Mouse (Mus musculus) induced T-regulatory cell, adult 2 months (primary cell): ENCODE measurements at regions not wholly inside any gene's neighbourhood (a gene's known extent, or its start where the extent isn't known, plus 50 kb on each side); places are given as distances from the start of the nearest gene placed in this dataset.

ENCODE experiments used
- DNase-seq: peaks from one replicate; pipeline ENCODE4 v3.0.0-alpha.2; 2012; ENCODE audit warnings: low read depth

DNA sequence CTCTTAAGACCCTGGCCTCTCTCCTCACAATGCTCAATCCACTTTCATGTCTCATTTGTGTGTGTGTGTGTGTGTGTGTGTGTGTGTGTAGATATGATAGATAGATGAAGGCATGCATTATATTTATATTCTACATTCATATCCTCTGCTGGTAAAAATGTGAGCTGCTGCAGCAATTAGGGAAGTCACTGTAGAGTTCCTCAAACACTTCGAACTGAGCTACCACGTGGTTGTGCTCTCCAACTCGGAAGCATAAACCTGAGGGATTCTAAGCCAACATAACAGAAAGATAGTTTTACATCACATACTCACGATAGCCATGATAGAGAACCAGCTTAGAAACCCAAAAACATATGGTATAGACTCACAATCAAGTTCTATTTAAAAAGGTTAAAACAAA, 565.5 kb upstream of the B3galt2 start:
- DNase-seq = no peak

DNA sequence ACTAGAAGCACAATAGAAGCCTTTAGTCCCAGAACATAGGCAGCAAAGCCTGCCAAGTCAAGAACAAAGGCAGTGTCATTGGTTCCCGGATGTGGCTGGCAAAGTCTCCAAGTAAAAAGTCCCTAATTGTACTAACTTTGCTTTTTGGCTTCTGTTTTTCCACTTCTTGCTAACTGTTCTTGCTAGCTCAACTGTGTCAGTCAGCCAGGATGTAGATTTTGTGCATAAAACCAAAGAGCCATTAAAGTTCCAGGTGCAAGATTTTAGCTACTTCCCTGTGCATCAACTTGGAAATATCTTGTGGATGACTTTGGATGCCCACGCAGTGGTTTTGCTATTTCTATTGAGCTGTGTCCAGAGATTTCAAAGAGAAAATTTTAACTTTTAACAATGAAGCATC, 560.0 kb upstream of the B3galt2 start:
- DNase-seq = no peak

DNA sequence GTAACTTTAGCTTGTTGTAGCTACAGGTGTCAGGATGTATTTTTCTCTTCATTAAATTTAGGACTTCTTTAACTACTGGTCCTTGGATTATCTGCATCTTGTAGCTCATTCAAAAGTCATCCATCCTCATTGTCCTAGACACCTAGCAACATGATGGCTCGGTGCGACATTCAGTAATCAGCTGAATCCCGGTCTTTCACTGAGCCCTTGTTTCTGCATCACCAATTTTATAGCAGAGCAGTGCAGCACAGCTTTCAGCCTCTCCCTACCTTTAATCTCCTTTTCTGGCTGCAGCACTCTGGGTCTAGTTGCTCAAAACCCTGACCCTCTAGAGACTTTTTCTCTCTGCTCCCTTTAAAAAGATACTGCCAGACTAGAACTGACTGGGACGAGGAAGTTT, 543.6 kb upstream of the B3galt2 start:
- DNase-seq = no peak

DNA sequence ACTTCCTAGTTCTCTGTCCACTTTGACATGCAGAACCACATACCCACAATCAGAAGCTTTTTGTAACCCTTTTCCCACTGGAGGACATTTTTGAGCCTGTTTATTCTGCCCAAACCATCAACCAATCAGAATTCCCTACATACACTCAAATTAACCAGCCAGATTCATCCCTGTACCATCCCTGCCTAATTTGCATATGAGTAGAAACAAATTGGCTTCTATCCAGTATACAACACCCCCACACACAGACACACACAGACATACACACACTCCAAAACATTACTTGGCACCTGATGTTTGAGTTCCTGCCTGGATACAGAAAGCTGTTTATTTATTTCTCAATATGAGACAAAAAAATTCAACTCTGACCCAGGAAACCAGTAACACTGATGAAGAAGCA, 542.2 kb upstream of the B3galt2 start:
- no peak for DNase-seq

DNA sequence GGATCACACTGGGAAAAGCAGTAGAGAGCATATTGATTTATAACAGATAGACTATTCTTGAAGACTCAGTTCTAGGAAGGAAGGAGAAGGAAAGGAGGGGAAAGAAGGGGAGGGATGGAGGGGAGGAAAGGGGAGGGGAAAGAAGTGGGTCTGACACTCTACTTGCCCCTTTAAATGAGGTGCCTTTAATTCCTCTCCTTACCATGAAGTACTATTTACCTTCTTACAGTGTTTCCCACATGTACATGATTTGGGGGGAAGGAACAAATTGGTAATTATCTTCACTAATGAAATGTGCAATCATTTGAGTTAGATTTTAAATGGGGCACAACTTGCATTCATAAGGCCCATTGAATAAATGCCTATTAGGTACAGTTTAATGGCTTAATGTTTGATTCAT, 518.3 kb upstream of the B3galt2 start:
- no peak for DNase-seq

DNA sequence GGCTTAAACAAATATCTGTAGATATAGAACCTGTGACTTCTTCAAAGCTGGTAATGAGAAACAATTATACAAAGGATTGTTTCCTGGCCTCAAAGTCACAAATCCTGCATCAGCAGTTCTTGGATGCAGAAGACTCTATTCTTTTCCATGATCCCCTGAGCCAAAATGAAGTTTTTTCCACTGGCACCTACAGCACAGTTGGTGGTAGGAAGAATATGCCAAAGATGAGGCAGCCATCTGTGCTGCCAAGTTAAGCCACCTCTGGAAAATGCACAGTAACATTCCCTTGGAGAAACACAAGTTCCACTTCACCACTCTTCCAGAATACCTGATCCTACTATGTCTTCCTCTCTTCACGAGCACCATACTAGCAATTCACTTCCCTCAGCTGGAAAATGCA, 510.2 kb upstream of the B3galt2 start:
- DNase-seq = no peak

DNA sequence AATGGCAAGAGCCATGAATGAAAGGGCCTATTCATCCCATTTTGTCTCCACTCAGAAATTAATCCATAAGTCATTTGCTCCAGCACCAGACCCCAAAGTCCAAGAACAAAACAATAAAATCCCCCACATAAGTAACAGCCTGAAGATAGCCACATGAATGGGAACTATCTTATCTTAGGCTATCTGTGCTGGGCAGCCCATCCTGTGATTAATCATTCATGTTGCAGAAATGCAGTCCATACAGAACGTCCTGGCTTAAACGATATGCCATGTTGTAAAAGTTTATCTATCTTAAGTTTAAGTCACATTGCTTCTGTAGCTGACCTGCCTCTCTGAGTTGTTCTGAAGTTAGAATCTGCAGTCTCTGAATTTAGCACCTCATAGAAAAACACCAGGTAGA, 507.7 kb upstream of the B3galt2 start:
- DNase-seq = no peak

DNA sequence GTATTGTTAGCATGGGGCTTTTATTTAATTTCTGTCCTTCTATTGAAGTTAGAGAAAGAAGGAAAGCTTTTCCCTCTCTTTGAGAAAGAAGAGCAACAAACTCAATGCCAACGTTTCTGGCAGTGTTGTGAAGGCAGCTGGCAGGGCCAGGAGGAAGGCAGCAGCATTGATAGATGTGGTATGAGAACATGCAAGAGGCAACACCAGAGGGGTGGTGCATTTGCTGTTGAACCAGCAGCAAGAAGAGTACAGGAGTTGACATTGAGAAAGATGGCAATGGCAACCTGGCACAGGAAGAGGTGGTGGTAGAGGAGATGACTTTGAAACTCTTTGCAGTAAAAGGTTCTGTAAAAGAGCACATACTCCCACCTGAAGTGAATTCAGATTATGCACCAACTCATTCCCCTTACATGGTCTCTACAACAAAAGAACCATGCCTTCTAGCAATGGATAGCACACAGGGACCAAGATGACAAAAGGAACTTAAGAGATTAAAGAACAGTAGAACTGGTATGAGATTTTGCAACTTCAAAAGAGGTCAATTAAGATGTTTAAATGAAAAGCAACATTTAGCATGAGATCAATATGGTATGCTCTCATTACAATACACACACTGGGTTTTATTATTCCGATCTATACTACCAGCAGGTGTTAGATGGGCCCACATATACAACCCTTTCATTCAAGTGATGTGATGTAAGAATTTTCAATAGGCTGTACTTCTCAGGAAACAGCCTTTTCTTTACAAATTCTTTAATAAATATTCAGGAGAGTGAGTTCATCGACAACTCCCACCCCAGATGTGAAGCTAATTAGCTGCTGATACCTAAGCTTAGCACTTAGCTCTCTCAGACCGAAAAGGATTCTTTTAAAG, 495.1 kb upstream of the B3galt2 start:
- DNase-seq = no peak

DNA sequence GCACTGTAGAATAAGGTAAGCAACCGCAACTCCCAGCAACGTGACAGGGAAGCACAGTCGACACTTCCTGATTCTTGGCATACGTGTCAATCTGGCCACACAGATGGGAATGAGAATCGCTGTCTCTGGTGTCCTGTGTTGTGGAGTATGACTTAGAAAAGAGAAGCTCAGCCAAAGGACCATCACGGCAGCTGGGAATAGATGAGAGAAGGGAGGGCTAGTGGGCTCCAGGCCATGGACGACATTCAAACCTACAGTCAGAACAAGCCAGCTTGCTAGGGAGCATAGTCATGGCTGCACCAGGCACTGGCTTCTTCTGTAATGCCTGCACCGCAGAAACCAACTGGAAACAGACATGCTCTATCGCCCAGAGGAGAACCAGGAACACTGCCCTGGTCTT, 469.2 kb upstream of the B3galt2 start:
- no peak for DNase-seq

DNA sequence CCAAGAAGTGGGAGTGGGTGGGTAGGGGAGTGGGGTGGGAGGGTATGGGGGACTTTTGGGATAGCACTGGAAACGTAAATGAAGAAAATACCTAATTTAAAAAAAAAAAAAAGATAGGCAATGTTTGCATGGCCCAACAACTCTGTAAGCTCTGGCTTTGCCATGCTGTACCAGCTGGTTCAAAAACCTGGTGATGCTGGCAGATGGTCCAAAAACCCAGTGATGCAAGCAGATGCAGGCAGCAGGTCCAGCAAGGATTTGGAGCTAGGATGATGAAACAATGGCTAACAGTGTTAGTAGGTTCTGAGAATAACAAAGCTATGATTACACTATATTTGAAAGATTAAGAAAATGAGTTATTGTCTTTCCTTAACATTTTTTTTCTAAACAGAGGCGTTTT, 466.6 kb upstream of the B3galt2 start:
- no peak for DNase-seq

DNA sequence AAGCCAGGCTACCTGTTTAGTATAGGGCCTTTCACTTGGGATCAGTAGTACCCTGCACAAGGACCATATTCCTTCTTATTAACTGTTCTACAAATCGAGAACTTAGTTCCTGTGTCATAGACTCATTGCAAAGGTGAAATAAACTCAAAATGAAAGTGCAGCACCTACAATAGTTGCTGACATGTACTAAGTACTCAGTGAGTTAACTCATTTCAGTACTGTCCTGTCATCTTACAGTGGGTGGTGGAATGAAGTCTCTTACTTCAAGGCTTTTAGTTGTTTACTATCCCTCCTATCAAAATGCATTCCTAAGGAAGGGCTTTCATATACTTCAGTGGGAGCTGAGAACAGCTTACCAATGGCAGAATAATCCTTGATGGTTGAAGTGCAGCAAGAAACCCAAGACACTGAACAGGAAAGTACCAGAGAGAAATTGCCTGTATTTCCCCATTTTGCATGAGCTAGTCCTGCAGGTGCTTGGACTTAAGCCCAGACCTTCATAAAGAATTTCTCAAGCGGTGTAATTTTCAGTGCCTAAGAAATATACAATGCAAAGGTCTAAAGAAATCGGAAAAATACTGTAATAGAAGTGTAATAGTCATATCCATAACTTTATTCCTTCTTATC, 448.2 kb upstream of the B3galt2 start:
- no peak for DNase-seq

DNA sequence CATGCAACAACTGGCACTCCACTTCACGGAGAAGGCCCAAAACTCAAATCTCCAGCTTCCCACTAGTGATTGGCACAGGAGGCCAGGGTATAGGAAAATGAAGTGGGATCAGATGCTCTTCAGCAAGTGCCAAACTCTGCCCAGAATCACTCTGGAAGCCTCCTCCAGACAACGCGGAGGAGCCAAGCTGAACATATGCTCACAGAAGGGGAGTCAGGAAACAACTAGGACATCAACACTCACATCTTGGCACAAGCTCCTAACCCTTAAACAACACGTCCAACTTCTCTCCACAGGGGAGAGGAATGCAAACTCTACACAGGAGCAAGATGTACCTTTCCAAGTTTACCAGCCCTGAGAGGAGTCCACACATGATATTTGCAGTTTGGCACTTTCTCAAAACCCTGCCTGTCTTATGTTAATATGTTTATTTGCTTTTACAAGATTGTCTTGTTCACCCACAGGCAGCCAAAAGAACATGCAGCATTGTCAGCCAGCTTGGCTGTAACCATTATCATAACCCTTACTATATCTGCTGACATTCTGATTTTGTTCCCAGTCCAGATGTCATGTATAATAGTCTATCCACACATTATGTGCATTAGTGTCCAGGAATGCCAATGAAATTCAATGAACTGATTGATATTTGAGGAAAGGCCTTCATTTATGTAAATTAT, 440.1 kb upstream of the B3galt2 start:
- DNase-seq = no peak

DNA sequence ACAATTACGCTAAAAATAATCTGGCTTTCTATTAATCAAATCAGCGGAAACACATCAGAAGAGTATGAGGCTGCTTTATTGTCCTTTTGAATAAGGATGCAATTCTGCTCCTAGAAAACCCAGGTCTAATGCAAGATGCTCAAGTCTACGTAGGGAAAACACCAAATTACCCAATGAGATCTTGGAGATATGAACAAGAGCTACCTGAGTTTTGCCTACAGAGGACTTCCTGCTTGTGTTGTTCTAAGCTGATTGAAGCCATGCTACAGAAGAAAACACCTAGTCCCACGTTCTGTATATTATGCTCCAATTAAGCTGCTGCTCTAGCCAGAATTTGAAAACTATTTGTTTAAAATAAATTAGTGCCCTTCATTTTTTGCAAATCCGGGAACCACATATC, 439.5 kb upstream of the B3galt2 start:
- DNase-seq = no peak

DNA sequence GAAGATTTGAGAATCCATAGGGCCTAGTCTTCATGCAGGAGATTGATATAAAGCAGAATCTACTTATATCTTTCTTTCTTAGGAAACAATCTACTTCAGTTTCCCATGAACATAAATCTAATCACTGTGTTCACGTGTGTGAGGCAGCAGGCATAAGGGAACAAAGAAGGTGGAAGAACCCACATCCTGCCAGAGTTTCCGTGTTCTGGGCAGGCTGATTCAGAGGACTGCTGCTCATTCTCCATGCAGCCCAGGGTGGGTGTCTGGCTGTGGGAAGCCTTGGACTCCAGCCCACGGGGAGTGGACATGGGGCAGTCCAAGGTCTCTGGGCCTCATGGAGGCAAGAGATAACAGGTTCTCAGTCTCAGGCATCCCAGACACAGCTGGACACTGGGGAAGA, 438.3 kb upstream of the B3galt2 start:
- DNase-seq = no peak

DNA sequence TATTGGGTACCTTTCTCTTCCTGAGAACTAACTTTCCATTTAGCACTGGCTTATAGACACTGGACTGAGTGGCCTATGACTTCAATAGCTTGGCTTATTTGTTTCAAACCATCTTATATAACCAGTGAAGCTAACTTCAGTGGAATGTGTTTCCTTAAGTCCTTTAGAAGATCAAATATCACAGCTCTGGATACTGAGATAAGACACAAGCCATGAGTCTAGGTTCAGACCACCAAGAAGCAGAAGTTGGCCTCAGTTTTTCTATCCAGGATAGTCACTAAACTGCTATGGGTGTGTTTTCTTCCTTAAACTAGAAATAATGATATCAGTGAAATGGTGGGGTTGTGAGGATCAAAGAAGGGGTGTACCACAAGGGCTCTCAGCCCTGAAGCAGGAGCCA, 436.4 kb upstream of the B3galt2 start:
- no peak for DNase-seq

DNA sequence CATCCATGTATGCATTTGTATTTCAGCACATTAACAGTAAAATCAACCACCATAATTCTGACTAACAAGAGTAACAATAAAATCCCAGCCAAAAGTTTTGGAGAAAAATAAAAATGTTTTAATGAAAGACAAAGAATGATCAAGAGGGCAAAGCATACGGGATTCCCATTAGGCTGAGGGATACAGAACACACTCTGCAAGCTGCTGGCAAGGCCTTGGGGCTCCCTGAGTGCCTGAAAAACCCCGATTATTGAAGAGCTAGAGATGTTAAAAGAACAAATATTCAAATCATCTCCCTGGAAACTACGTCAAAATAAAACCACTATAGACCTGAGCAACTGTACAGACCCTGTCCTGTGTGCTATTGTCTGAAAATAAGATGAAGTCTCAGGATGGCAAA, 433.5 kb upstream of the B3galt2 start:
- DNase-seq = no peak

DNA sequence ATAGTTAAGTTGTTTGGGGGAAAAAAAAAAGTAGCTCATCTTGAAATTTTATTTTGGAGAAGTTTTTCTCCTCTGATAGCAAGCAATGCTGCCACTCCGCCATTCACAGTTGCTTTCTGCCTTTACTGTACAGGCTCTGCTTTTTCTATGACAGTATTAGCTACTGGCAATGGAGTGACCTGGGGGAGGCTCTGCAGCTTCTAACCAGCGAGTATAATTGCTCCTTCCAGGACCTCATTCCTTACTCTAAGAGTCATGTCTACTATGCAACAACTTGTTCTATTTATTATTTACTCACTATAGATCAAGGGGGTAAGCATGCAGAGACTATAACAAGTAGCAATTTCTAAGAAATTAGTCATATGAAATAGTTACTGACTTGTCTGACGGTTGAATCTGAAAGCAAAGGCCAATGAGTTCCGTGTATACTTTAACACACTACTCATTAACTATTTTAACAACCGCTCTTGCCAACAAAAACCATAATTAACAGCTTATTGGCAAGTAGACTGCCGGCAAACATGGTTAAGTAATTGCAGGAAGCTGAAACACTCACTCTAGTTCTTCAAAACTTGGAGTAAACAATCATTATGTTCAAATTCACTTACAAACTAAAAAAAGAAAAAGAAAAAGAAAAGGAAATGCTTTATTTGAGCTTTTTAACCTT, 432.9 kb upstream of the B3galt2 start:
- no peak for DNase-seq

DNA sequence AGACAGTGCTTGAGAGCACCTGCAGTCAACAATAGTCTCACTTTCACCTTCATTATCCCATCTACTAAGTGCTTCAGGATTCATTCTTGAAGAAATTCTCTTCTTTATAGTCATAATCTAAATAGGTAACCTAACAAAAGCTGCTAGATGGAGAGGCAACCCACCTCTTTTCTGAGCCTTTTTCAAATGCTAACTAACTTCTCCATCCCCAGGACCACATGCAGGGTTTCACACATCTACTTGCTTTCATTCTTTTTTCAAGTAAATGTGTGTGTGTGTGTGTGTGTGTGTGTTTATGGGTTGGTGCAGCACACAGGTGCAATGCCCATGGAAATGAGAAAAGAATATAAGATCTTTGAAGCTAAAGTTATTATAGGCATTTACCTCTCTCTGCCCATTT, 423.1 kb upstream of the B3galt2 start:
- no peak for DNase-seq

DNA sequence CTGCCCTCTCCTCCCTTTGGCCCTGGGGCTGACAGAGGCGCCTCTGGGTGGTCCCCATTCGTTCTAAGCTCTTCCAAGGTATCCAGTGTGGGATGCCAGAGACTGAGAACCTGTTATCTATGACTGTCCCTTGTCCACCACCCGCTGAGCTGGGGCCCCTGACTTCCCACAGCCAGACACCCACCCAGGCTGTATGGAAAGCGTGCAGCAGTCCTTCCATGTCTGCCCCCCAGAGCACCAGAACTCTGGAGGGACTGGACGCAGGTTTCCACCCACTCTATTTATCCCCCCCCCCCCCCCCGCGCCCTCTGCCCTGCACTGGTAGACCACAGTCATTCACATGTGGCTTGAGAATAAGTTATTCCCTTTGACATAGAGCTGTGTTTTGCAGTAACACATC, 408.5 kb upstream of the B3galt2 start:
- no peak for DNase-seq

DNA sequence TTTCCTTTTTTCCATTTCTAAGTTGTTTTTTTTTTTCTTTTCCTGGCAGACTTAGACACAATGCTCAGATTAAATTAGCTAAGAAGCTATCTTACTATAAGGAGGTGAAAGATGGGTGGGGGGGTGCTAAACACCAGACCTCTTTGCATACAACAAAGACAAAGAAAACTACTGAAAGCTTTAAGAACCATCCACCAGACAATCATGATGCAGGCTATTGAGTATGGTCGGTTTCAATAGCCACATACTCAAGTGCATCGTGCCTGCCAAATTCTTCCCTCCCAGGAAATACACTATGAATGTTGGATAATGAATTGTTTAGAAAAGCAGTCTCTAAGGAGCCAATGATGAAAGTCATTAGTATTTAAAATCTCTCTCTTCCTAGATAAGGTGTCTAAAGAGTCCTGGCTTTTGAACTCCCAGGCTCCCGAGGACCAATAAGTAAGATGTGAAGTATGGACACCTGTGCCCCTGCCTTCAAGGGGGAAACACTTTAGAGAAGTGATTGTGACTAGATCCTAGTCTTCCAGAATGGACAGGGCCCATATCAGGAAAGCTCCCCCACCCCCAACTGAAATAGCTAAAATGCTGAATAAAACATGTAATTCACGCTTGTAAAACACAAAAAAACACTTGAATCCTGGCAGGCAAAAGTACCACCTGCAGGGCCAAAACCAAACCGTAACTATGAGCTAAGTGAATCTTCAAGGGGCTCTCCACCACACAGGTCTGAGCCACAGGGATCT, 381.8 kb upstream of the B3galt2 start:
- DNase-seq = no peak

DNA sequence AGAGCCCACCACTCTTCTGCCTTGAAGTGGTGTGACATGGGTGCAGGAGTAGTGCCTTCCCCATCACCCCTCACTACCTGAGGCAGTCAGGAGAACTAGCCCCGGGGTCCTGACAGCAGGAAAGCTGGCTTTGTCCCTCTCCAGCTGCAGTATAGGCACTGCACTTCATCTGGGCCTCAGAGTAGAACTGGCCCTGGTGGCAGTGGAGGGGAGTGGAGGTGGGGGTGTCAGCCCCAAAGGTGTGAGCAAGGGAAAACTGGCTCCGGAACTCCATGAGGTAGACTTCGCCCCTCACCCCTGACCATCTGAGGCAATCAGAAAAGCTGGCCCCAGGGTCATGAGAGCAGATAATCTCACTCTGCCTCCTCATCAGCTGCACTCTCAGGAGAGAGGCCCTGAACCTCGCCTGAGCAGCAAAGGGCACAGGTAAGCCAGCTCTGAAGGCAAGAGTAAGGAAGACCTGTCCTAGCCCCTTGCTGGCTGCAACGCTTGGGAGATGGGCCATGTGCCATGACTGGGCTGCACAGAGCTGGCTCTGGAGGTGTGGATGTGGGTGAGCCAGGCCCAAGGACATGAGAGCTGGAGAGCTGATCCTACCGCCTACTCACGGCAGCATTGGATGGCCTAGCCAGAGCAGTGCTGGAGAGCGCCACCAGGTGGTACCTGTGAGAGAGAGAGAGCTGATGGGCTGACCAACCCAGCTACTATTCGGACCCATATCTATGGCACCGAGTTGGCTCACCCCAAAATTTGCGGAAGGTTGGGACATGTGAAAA, 377.0 kb upstream of the B3galt2 start:
- no peak for DNase-seq
